Mouse (Mus musculus): ENCODE measurements around the gene Kif1c.
"Not testable (repeated sequence)": the region's sequence is repeated elsewhere in the genome, so short reads cannot be mapped to it uniquely, and the experiment has no call there.

Kif1c gene

GRCm38 (mm10) chr11:70747876-70748545 is 47.7 kb downstream of the Kif1c start:
- DNase-seq = no peak

GRCm38 (mm10) chr11:70752337-70753017 is 52.1 kb downstream of the Kif1c start:
- DNase-seq = no peak

GRCm38 (mm10) chr11:70753146-70753545 is 52.8 kb downstream of the Kif1c start:
- no peak for DNase-seq

GRCm38 (mm10) chr11:70754476-70754875 is 54.1 kb downstream of the Kif1c start:
- DNase-seq = no peak

GRCm38 (mm10) chr11:70754958-70755357 is 54.6 kb downstream of the Kif1c start:
- DNase-seq = no peak

- peak; percentile 55 for DNase-seq
Measured at GRCm38 (mm10) chr11:70755645-70756044, 55.3 kb downstream of the Kif1c start.

GRCm38 (mm10) chr11:70760446-70760845 is 60.1 kb downstream of the Kif1c start:
- not testable (repeated sequence) for DNase-seq

GRCm38 (mm10) chr11:70762641-70763040 is 62.3 kb downstream of the Kif1c start:
- no peak for DNase-seq

- DNase-seq = peak; percentile 33
Measured at GRCm38 (mm10) chr11:70763582-70763935, 63.2 kb downstream of the Kif1c start.

GRCm38 (mm10) chr11:70763936-70764808 is 63.8 kb downstream of the Kif1c start, which contains the start of gene Zfp3:
Zfp3 (plus strand) TSS chr11:70764209.
- DNase-seq = peak; percentile 85

GRCm38 (mm10) chr11:70765776-70766445 is 65.6 kb downstream of the Kif1c start:
- DNase-seq = no peak

- no peak for DNase-seq
Measured at GRCm38 (mm10) chr11:70770804-70771203, 70.5 kb downstream of the Kif1c start.

- peak; percentile 50 for DNase-seq
Measured at GRCm38 (mm10) chr11:70776830-70777571, 76.7 kb downstream of the Kif1c start.

GRCm38 (mm10) chr11:70777634-70778033 is 77.3 kb downstream of the Kif1c start:
- no peak for DNase-seq

- not testable (repeated sequence) for DNase-seq
Measured at GRCm38 (mm10) chr11:70778058-70778457, 77.7 kb downstream of the Kif1c start.
